Mouse (Mus musculus) liver, postnatal 0 days (tissue): Measurements from ENCODE around the gene Edn2. TPM values are rescaled to one million over a fixed set of nuclear protein-coding genes. Genes with fewer than 3 reads are reported as not detected.

ENCODE experiments used
- ATAC-seq: fragments of 200-750 bp; cut with Nextera tagmentation; 2 replicates; pipeline ENCODE4 v1.8.0; 2017; ENCODE audit warnings: mild to moderate bottlenecking, moderate library complexity
- DNase-seq: peaks from one replicate; pipeline ENCODE4 v3.0.0-alpha.2; 2016
- H3K27ac ChIP-seq: fragments of 300-500 bp; sonication (generic); 2 replicates; pipeline ENCODE4 v1.5.1; 2014; ENCODE audit warnings: antibody characterized with exemption, moderate library complexity, mild to moderate bottlenecking, low read depth
- H3K27me3 ChIP-seq: fragments of 300-500 bp; sonication (generic); 2 replicates; pipeline ENCODE4 v1.6.1; 2014; ENCODE audit warnings: low read length, control low read depth, mixed read lengths; ENCODE audit not compliant: insufficient read depth
- H3K36me3 ChIP-seq: fragments of 300-500 bp; sonication (generic); replicated peaks from 2 replicates; pipeline ENCODE4 v1.6.1; 2014; ENCODE audit warnings: mild to moderate bottlenecking, control low read depth, low read length, moderate library complexity, mixed read lengths; ENCODE audit not compliant: insufficient read depth
- H3K4me1 ChIP-seq: fragments of 300-500 bp; sonication (generic); 2 replicates; pipeline ENCODE4 v1.6.1; 2014; ENCODE audit warnings: antibody characterized with exemption, mild to moderate bottlenecking, control low read depth; ENCODE audit not compliant: insufficient read depth
- H3K4me2 ChIP-seq: fragments of 300-500 bp; sonication (generic); 2 replicates; pipeline ENCODE4 v1.6.1; 2014; ENCODE audit warnings: low read depth, mild to moderate bottlenecking, low read length, moderate library complexity, mixed read lengths
- H3K4me3 ChIP-seq: fragments of 300-500 bp; sonication (generic); 2 replicates; pipeline ENCODE4 v1.5.1; 2014; ENCODE audit warnings: low read depth, low read length
- H3K9ac ChIP-seq: fragments of 300-500 bp; sonication (generic); replicated peaks from 2 replicates; pipeline ENCODE4 v1.6.1; 2014; ENCODE audit warnings: mild to moderate bottlenecking, moderate library complexity
- H3K9me3 ChIP-seq: fragments of 300-500 bp; sonication (generic); 2 replicates; pipeline ENCODE4 v1.6.1; 2016; ENCODE audit warnings: mild to moderate bottlenecking, control low read depth, low read length, mixed read lengths
- CTCF ChIP-seq: sonication (generic); IDR thresholded peaks from 2 replicates; pipeline ENCODE4 v1.5.1; 2016; ENCODE audit warnings: antibody characterized with exemption, low read depth
- EP300 ChIP-seq: IDR thresholded peaks from 2 replicates; pipeline ENCODE4 v1.6.1; 2016; ENCODE audit warnings: antibody characterized with exemption, low read depth, mild to moderate bottlenecking
- WGBS: fragments of 180-500 bp; shearing (Covaris S2); extraction: QIAGEN DNeasy Blood & Tissue Kit; methylation state at CpG from one replicate; pipeline ENCODE4 v1.1.7; 2014; ENCODE audit not compliant: insufficient replicate concordance; 5-methylcytosine and 5-hydroxymethylcytosine counted together
- polyA plus RNA-seq: library from polyadenylated mRNA; unstranded; fragments of >200 nt; fragmentation: Nextera tagmentation; extraction: Ambion mirVana; gene quantifications from 2 replicates; pipeline ENCODE4 v1.2.1, GENCODE M21; 2015

Gene Edn2
- polyA plus RNA-seq, 1 experiment from 2014 or later: 0.07 TPM

- Histone ChIP-seq H3K9me3 (no peaks in the 10 kb centered on the region), H3K27me3 (no peaks in the 10 kb centered on the region), H3K4me1 (no peaks in the 10 kb centered on the region; the same call in 1 of the 2 replicates), H3K4me2 (no peak overlapping the region), H3K4me3 (no peak overlapping the region), H3K9ac (no peak overlapping the region), H3K27ac (no peak overlapping the region), H3K36me3 (no peaks in the 10 kb centered on the region)
- no peak for ATAC-seq
- no peak for TF ChIP-seq CTCF
- TF ChIP-seq EP300: no peak
- DNase-seq: no peak
- 77% methylated on average over 3 of the region's 3 CpGs for WGBS
Observed at GRCm38 (mm10) chr4:120127333-120127732, 33.7 kb upstream of the Edn2 start.

- Histone ChIP-seq H3K4me1 (no peaks in the 10 kb centered on the region; the same call in 1 of the 2 replicates), H3K27me3 (no peaks in the 10 kb centered on the region), H3K9me3 (no peaks in the 10 kb centered on the region), H3K27ac (no peak overlapping the region), H3K9ac (no peak overlapping the region), H3K36me3 (no peaks in the 10 kb centered on the region), H3K4me2 (no peak overlapping the region), H3K4me3 (no peak overlapping the region)
- no peak for ATAC-seq
- WGBS: 60% methylated on average over 4 of the region's 4 CpGs
- DNase-seq: no peak
- TF ChIP-seq CTCF (no peak), EP300 (no peak)
Observed at GRCm38 (mm10) chr4:120128033-120128432, 33.0 kb upstream of the Edn2 start.

GRCm38 (mm10) chr4:120129233-120129885 is 31.6 kb upstream of the Edn2 start:
- DNase-seq: peak; percentile 51
- WGBS: 38% methylated on average over 4 of the region's 4 CpGs
- Histone ChIP-seq H3K9ac (no peak overlapping the region), H3K4me3 (no peak overlapping the region), H3K27ac (no peak overlapping the region), H3K4me2 (no peak overlapping the region), H3K9me3 (no peaks in the 10 kb centered on the region), H3K36me3 (no peaks in the 10 kb centered on the region), H3K27me3 (no peaks in the 10 kb centered on the region), H3K4me1 (no peaks in the 10 kb centered on the region; the same call in 1 of the 2 replicates)
- TF ChIP-seq EP300 (no peak), CTCF (peak; percentile 93)
- peak; percentile 43 for ATAC-seq

GRCm38 (mm10) chr4:120130926-120131325 is 30.1 kb upstream of the Edn2 start:
- TF ChIP-seq CTCF (no peak), EP300 (no peak)
- Histone ChIP-seq H3K27me3 (no peaks in the 10 kb centered on the region), H3K4me1 (no peaks in the 10 kb centered on the region; the same call in 1 of the 2 replicates), H3K9ac (no peak overlapping the region), H3K36me3 (no peaks in the 10 kb centered on the region), H3K27ac (no peak overlapping the region), H3K4me2 (no peak overlapping the region), H3K9me3 (no peaks in the 10 kb centered on the region), H3K4me3 (no peak overlapping the region)
- ATAC-seq: no peak
- DNase-seq: no peak
- WGBS: 73% methylated on average over 4 of the region's 4 CpGs

GRCm38 (mm10) chr4:120131441-120132220 is 29.4 kb upstream of the Edn2 start:
- Histone ChIP-seq H3K36me3 (no peaks in the 10 kb centered on the region), H3K4me1 (no peaks in the 10 kb centered on the region; the same call in 1 of the 2 replicates), H3K9me3 (no peaks in the 10 kb centered on the region), H3K27ac (no peak overlapping the region), H3K27me3 (no peaks in the 10 kb centered on the region), H3K4me3 (no peak overlapping the region), H3K4me2 (no peak overlapping the region), H3K9ac (no peak overlapping the region)
- 0 out of 2 replicates have a peak, but pooled peaks have one; percentile 49 for ATAC-seq
- 72% methylated on average over 24 of the region's 24 CpGs for WGBS
- TF ChIP-seq EP300 (no peak), CTCF (no peak)
- DNase-seq: peak; percentile 70

- Histone ChIP-seq H3K27ac (no peak overlapping the region), H3K4me1 (no peaks in the 10 kb centered on the region), H3K27me3 (no peaks in the 10 kb centered on the region), H3K4me2 (no peak overlapping the region), H3K9me3 (no peaks in the 10 kb centered on the region), H3K36me3 (no peaks in the 10 kb centered on the region), H3K9ac (no peak overlapping the region), H3K4me3 (no peak overlapping the region)
- 66% methylated on average over 6 of the region's 6 CpGs for WGBS
- ATAC-seq (no peak), DNase-seq (no peak)
- TF ChIP-seq CTCF: no peak
- TF ChIP-seq EP300: no peak
Observed at GRCm38 (mm10) chr4:120134223-120134622, 26.8 kb upstream of the Edn2 start.
